Mouse (Mus musculus) erythroblast, embryonic 14.5 days (primary cell): Measurements from ENCODE around the gene 1810013L24Rik. TPM values are rescaled to one million over a fixed set of nuclear protein-coding genes. Genes with fewer than 3 reads are reported as not detected.

ENCODE experiments used
- H3K27me3 ChIP-seq: 2 replicates; pipeline ENCODE4 v1.6.1; 2012; ENCODE audit warnings: inconsistent platforms; ENCODE audit not compliant: control insufficient read depth
- H3K36me3 ChIP-seq: 2 replicates; pipeline ENCODE4 v1.6.1; 2012; ENCODE audit warnings: mild to moderate bottlenecking, inconsistent platforms; ENCODE audit not compliant: control insufficient read depth
- H3K4me1 ChIP-seq: 2 replicates; pipeline ENCODE4 v1.6.1; 2012; ENCODE audit warnings: inconsistent platforms; ENCODE audit not compliant: control insufficient read depth
- H3K4me3 ChIP-seq: replicated peaks from 2 replicates; pipeline ENCODE3; 2012; ENCODE audit warnings: moderate library complexity, mild to moderate bottlenecking, inconsistent platforms
- H3K9me3 ChIP-seq: 2 replicates; pipeline ENCODE4 v1.6.1; 2012; ENCODE audit warnings: low read length, inconsistent platforms, mixed read lengths; ENCODE audit not compliant: control insufficient read depth
- GATA1 ChIP-seq: IDR thresholded peaks from 2 replicates; pipeline ENCODE4 v1.6.1; 2012; ENCODE audit warnings: low read length, inconsistent platforms, mixed read lengths
- TAL1 ChIP-seq: IDR thresholded peaks from 3 replicates; pipeline ENCODE4 v1.6.1; 2012; ENCODE audit warnings: low read length, inconsistent platforms, mixed read lengths
- polyA plus RNA-seq: library from polyadenylated mRNA; stranded (reverse); fragments of >175 nt; gene quantifications from 2 replicates; pipeline ENCODE4 v1.2.3, GENCODE M21; 2012

The 1810013L24Rik gene
- polyA plus RNA-seq, result 1.8 and 2.1 TPM in 2 replicates

- TF ChIP-seq TAL1, result no peak
- no peak for TF ChIP-seq GATA1
- Histone ChIP-seq H3K9me3 (no peaks in the 10 kb centered on the region), H3K4me3 (peak within 1 kb of the TSS; percentile 100), H3K27me3 (no peaks in the 10 kb centered on the region), H3K4me1 (peaks cover 56% of the 10 kb centered on the region), H3K36me3 (peaks cover 39% of the 10 kb centered on the region)
These were observed at the start of gene 1810013L24Rik for GRCm38 (mm10) chr16:8829564-8830359. Gene 1810013L24Rik (plus strand): TSS chr16:8830100.

- Histone ChIP-seq H3K4me1 (peaks cover 23% of the 10 kb centered on the region), H3K27me3 (peaks cover 8% of the 10 kb centered on the region; the same call in 1 of the 2 replicates), H3K36me3 (no peaks in the 10 kb centered on the region), H3K4me3 (no peak overlapping the region), H3K9me3 (no peaks in the 10 kb centered on the region)
- TF ChIP-seq TAL1 (no peak), GATA1 (no peak)
These were observed 49.7 kb upstream of the 1810013L24Rik start for GRCm38 (mm10) chr16:8780187-8780586.

GRCm38 (mm10) chr16:8781191-8781590 is 48.7 kb upstream of the 1810013L24Rik start:
- Histone ChIP-seq H3K9me3 (no peaks in the 10 kb centered on the region), H3K27me3 (peaks cover 5% of the 10 kb centered on the region; the same call in 1 of the 2 replicates), H3K4me3 (no peak overlapping the region), H3K4me1 (peaks cover 23% of the 10 kb centered on the region), H3K36me3 (no peaks in the 10 kb centered on the region)
- TF ChIP-seq GATA1 (no peak), TAL1 (no peak)

GRCm38 (mm10) chr16:8781660-8782059 is 48.2 kb upstream of the 1810013L24Rik start:
- Histone ChIP-seq H3K27me3 (peaks cover 6% of the 10 kb centered on the region; the same call in 1 of the 2 replicates), H3K4me1 (peaks cover 23% of the 10 kb centered on the region), H3K9me3 (no peaks in the 10 kb centered on the region), H3K36me3 (no peaks in the 10 kb centered on the region), H3K4me3 (no peak overlapping the region)
- TF ChIP-seq TAL1 (no peak), GATA1 (no peak)

GRCm38 (mm10) chr16:8783198-8783913 is 46.5 kb upstream of the 1810013L24Rik start:
- H3K4me3 ChIP-seq, result no peak overlapping the region
- peaks cover 23% of the 10 kb centered on the region for H3K4me1 ChIP-seq
- no peaks in the 10 kb centered on the region for H3K9me3 ChIP-seq
- no peaks in the 10 kb centered on the region for H3K36me3 ChIP-seq
- H3K27me3 ChIP-seq, result peaks cover 14% of the 10 kb centered on the region
- TF ChIP-seq TAL1, result no peak
- no peak for TF ChIP-seq GATA1

- H3K27me3 ChIP-seq, result peaks cover 14% of the 10 kb centered on the region
These were observed 45.1 kb upstream of the 1810013L24Rik start for GRCm38 (mm10) chr16:8784753-8785152.

GRCm38 (mm10) chr16:8790886-8791285 is 39.0 kb upstream of the 1810013L24Rik start:
- peaks cover 5% of the 10 kb centered on the region for H3K4me1 ChIP-seq
- H3K36me3 ChIP-seq, result no peaks in the 10 kb centered on the region
- H3K4me3 ChIP-seq, result no peak overlapping the region
- no peak for TF ChIP-seq TAL1
- no peak for TF ChIP-seq GATA1
- no peaks in the 10 kb centered on the region for H3K9me3 ChIP-seq
- peaks cover 9% of the 10 kb centered on the region for H3K27me3 ChIP-seq

More at GRCm38 (mm10) chr16:8784753-8785152, 45.1 kb upstream of the 1810013L24Rik start:
- Histone ChIP-seq H3K4me3 (no peak overlapping the region), H3K9me3 (no peaks in the 10 kb centered on the region), H3K4me1 (peaks cover 18% of the 10 kb centered on the region), H3K36me3 (no peaks in the 10 kb centered on the region)
- TF ChIP-seq TAL1 (no peak), GATA1 (no peak)

- no peak for TF ChIP-seq TAL1
- TF ChIP-seq GATA1, result no peak
- Histone ChIP-seq H3K36me3 (no peaks in the 10 kb centered on the region), H3K4me1 (peaks cover 5% of the 10 kb centered on the region), H3K4me3 (peak within 1 kb of the TSS; percentile 35), H3K9me3 (no peaks in the 10 kb centered on the region), H3K27me3 (peaks cover 13% of the 10 kb centered on the region)
These were observed 37.8 kb upstream of the 1810013L24Rik start, which contains the start of gene Usp7 for GRCm38 (mm10) chr16:8791949-8792557. Gene Usp7 (minus strand): TSS chr16:8792308.

GRCm38 (mm10) chr16:8794952-8795351 is 34.9 kb upstream of the 1810013L24Rik start:
- no peaks in the 10 kb centered on the region for H3K36me3 ChIP-seq
- H3K4me1 ChIP-seq, result peaks cover 5% of the 10 kb centered on the region
- H3K4me3 ChIP-seq, result no peak overlapping the region
- TF ChIP-seq TAL1 (no peak), GATA1 (no peak)
- H3K9me3 ChIP-seq, result peaks cover 4% of the 10 kb centered on the region
- peaks cover 6% of the 10 kb centered on the region for H3K27me3 ChIP-seq
